Mouse (Mus musculus) midbrain, embryonic 10.5 days (tissue): ENCODE data around the gene Cacna2d3. TPM values are rescaled to one million over a fixed set of nuclear protein-coding genes. Genes with fewer than 3 reads are reported as not detected.
A peak's percentile ranks its signal among the peaks of the same experiment; 100 is the strongest.

Experiments
- DNase-seq: peaks from one replicate; pipeline ENCODE4 v3.0.0-alpha.2; 2017; ENCODE audit warnings: low spot score
- H3K27ac ChIP-seq: fragments of 300-500 bp; sonication (generic); replicated peaks from 2 replicates; pipeline ENCODE4 v1.5.1; 2016; ENCODE audit warnings: mild to moderate bottlenecking
- H3K27me3 ChIP-seq: fragments of 300-500 bp; sonication (generic); 2 replicates; pipeline ENCODE4 v1.6.1; 2016; ENCODE audit warnings: low read depth, mild to moderate bottlenecking; ENCODE audit not compliant: poor library complexity, severe bottlenecking
- H3K36me3 ChIP-seq: fragments of 300-500 bp; sonication (generic); 2 replicates; pipeline ENCODE4 v1.6.1; 2016; ENCODE audit warnings: mild to moderate bottlenecking, moderate library complexity
- H3K4me1 ChIP-seq: fragments of 300-500 bp; sonication (generic); 2 replicates; pipeline ENCODE4 v1.6.1; 2016
- H3K4me3 ChIP-seq: fragments of 300-500 bp; sonication (generic); 2 replicates; pipeline ENCODE4 v1.5.1; 2016; ENCODE audit warnings: mild to moderate bottlenecking, moderate library complexity
- H3K9me3 ChIP-seq: fragments of 300-500 bp; sonication (generic); replicated peaks from 2 replicates; pipeline ENCODE4 v1.6.1; 2016; ENCODE audit warnings: mild to moderate bottlenecking
- WGBS: fragments of 180-500 bp; shearing (Covaris S2); methylation state at CpG from one replicate; pipeline ENCODE4 v1.1.7; 2016; 5-methylcytosine and 5-hydroxymethylcytosine counted together
- polyA plus RNA-seq: library from polyadenylated mRNA; unstranded; fragments of >200 nt; fragmentation: Nextera tagmentation; extraction: Ambion mirVana; gene quantifications from 2 replicates; pipeline ENCODE4 v1.2.1, GENCODE M21; 2016

Gene Cacna2d3
- polyA plus RNA-seq, 1 experiment from 2014 or later, result 5.6 TPM

DNA sequence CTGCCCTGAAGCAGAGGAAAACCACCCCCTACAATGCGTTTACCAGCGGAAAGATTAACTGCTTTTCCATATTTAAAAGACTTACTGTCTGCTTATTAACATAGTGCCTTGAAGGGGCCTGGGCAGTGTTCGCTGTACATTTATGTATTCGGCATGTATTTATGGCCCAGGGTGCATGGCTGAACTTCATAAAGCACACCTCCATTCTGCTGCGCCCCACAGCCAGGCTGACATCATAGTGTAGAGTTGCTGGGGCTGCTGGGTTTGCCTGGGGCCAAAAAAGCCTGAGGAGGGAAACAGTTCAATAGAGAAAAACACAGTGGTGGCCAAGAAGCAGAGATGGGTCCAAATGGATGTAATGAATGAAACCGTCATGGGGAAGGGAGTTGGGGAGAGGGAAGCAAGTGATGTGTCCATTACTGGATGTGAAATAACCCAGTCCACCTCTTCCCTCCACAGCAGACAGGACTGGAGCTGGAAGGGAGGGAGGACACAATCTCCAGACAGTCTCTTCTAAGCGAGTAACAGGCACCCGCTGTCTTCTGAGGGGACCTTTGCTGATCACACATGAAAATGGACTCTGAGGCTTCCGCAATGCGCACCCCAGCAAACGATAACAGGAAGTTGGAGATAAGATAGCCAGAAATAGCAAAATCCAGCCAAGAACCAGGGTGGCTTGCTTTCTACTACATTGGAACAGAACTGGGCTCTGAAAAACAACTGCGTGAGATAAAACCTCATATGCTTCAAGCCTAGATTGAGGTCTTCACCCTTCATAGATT lies 798.3 kb downstream of the Cacna2d3 start:
- WGBS, result 89% methylated on average over 12 of the region's 12 CpGs
- Histone ChIP-seq H3K9me3 (no peaks in the 10 kb centered on the region), H3K36me3 (no peaks in the 10 kb centered on the region), H3K27ac (no peak overlapping the region), H3K27me3 (no peaks in the 10 kb centered on the region), H3K4me1 (peaks cover 5% of the 10 kb centered on the region; the same call in 1 of the 2 replicates), H3K4me3 (no peak overlapping the region)
- DNase-seq, result no peak

DNA sequence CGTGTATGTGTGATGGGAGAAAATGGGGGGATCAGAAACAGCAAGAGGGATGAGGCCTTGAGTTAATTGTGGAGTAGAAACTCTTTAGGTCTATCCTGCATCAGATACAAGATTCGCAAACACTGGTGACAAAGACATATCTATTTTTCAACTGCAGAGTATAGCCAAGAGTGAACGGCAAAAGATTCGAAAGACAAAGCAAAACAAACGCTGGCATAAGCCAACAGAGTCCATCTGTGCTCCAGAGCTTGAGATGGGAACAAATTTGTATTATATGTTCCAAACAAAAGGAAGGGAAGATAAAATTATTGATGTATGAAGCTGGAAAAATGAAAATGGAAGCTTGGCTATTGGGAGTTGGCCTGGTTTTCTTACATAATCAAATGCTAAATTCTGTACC lies 802.8 kb downstream of the Cacna2d3 start:
- 88% methylated on average over 5 of the region's 5 CpGs for WGBS
- no peak overlapping the region for H3K27ac ChIP-seq
- no peaks in the 10 kb centered on the region for H3K27me3 ChIP-seq
- DNase-seq, result no peak
- no peak overlapping the region for H3K4me3 ChIP-seq
- no peaks in the 10 kb centered on the region for H3K9me3 ChIP-seq
- peaks cover 5% of the 10 kb centered on the region; the same call in 1 of the 2 replicates for H3K4me1 ChIP-seq
- H3K36me3 ChIP-seq, result no peaks in the 10 kb centered on the region

DNA sequence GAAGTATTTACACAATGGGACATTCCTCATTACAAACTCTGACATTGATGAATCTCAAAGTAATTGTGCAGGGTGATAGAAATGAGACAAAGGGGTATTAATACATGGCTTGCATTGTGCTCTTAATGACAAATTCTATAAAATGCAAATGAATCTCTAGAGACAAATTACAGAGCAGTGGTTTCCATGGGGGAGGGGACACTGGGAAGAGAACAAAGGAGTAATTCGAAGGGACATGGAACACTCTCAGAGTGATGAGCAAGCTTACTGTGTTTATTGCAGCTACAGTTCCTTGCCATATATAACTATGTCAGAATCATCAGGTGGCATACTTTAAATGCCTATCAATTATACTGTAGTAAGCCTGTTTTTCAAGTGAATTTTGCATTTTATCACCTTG lies 806.7 kb downstream of the Cacna2d3 start:
- Histone ChIP-seq H3K9me3 (no peaks in the 10 kb centered on the region), H3K27me3 (no peaks in the 10 kb centered on the region), H3K36me3 (no peaks in the 10 kb centered on the region), H3K27ac (no peak overlapping the region), H3K4me3 (no peak overlapping the region), H3K4me1 (no peaks in the 10 kb centered on the region)
- DNase-seq, result no peak
- WGBS, result 81% methylated on average over 1 of the region's 1 CpGs

DNA sequence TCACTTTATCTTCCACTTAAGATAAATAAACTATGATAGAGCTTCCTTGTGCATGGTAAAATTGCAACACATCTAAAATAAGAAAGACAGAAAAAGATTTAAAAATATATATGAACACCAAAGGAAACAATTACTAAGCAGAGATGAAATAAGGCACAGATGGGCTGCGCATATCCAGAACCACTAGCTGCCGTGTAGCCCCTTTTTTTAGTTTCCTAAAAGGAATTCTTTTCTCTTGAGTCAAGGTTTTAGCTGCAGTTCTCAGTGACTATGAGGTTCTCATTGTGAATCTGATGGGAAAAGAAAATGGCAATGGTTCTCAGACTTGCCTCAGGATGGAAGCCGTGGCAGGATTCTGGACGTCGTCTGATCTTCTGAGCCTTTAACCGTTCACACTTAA lies 814.0 kb downstream of the Cacna2d3 start:
- DNase-seq, result no peak
- WGBS, result 93% methylated on average over 6 of the region's 6 CpGs
- Histone ChIP-seq H3K4me1 (no peaks in the 10 kb centered on the region), H3K36me3 (no peaks in the 10 kb centered on the region), H3K27me3 (no peaks in the 10 kb centered on the region), H3K9me3 (no peaks in the 10 kb centered on the region), H3K27ac (no peak overlapping the region), H3K4me3 (no peak overlapping the region)

DNA sequence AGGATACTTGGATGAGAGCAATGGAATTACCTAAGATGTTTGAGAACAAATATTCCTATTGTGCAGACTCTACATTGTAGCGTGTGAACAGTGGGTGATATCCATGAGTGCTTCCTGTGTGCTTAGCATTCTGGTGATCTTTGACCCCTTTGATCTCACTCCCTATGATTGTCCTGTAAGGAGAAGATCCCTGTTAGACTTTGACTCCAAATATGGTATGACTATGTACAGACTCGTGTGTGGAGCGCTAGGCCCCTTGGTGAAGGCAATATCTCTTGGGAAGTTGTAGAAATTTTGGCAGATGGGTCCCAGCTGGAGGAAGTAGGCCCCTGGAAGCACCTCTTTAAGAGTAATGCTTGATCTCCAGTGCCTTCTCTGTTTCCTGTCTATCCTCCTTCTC lies 829.1 kb downstream of the Cacna2d3 start:
- DNase-seq, result no peak
- WGBS, result 68% methylated on average over 3 of the region's 3 CpGs
- Histone ChIP-seq H3K4me3 (no peak overlapping the region), H3K9me3 (no peaks in the 10 kb centered on the region), H3K36me3 (no peaks in the 10 kb centered on the region), H3K27ac (no peak overlapping the region), H3K4me1 (peaks cover 5% of the 10 kb centered on the region; the same call in 1 of the 2 replicates), H3K27me3 (no peaks in the 10 kb centered on the region)

DNA sequence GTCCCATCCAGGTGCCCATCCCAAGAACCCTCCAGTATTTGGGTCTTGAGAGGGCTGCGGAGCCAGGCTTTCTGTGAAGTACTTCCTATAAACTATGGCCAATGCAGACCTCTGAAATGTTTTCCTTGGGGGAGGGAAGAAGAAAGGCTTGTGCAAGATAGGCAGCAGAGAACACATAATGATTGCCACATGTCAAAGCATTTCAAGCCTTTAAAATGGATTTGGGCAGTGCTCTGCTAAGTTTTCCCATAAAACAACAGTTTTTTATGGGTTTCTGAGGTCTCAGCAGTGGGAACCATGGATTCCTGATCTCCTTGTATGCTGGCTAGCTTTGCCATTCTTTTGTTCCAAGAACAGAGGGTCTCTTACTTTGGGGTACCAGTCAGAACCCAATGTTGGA lies 834.3 kb downstream of the Cacna2d3 start:
- Histone ChIP-seq H3K27me3 (no peaks in the 10 kb centered on the region), H3K4me1 (peaks cover 2% of the 10 kb centered on the region; the same call in 1 of the 2 replicates), H3K9me3 (no peaks in the 10 kb centered on the region), H3K27ac (no peak overlapping the region), H3K4me3 (no peak overlapping the region), H3K36me3 (no peaks in the 10 kb centered on the region)
- WGBS, result 100% methylated on average over 1 of the region's 1 CpGs
- DNase-seq, result no peak

DNA sequence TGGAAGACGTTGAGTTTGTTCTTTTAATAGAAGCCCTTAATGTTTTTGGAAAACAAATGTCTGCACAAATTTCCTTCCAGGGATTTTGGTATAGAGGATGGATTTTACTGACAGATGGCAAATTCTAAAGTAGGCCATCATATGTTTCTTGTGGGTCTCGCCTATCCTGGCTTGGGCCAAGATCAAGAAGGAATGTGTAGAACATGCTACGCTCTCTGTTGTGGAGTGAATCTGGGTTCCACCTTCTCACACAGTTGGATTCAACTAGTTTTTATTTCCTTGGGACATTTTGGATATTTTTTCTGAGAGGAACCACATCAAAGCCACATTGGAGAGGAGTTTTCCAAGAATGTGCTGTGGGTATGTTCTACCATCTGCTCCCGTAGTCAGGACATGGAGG lies 835.0 kb downstream of the Cacna2d3 start:
- 94% methylated on average over 4 of the region's 4 CpGs for WGBS
- Histone ChIP-seq H3K4me1 (no peaks in the 10 kb centered on the region), H3K27me3 (no peaks in the 10 kb centered on the region), H3K36me3 (no peaks in the 10 kb centered on the region), H3K27ac (no peak overlapping the region), H3K4me3 (no peak overlapping the region), H3K9me3 (no peaks in the 10 kb centered on the region)
- no peak for DNase-seq

DNA sequence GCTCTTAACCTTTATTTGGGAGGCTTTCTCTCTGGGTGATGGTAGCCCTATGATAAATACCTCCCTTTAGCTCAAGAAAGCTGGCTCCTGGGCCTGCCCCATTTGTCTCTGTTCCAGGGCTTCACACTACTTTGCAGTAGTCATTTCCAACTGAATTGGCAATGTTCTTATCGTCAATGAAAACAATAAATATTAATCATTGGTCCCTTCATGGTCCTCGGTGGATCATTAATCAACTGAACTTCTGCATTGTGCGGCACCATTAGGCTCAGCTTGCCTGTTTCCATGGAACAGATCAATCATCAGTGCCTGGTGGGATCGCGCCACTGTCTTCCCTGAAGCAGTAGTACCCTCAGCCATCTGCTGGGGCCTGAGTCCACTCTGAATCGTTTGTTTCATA lies 850.7 kb downstream of the Cacna2d3 start:
- no peak overlapping the region for H3K27ac ChIP-seq
- H3K4me3 ChIP-seq, result no peak overlapping the region
- H3K9me3 ChIP-seq, result no peaks in the 10 kb centered on the region
- no peaks in the 10 kb centered on the region for H3K27me3 ChIP-seq
- peaks cover under 1% of the 10 kb centered on the region; the same call in 1 of the 2 replicates for H3K4me1 ChIP-seq
- no peaks in the 10 kb centered on the region for H3K36me3 ChIP-seq
- 92% methylated on average over 6 of the region's 6 CpGs for WGBS
- DNase-seq, result no peak

DNA sequence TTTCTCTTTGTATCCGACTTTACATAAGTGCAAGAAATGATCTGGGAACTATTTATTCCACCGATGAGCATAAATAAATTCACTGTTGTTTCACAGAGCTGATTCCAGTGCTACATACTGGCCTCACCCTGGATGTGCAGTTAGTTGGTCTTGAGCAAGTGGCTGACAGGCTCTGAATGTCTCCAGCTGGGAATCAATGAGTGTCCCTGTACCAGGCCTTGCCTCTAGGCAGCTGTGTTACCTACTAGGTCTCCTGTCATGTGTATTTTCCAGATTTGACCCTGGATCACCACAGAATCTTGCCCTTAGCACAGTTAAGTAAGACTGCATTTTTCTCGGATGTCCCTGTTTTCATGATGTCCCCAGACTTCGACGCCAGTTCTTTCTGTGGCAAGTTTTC lies 851.3 kb downstream of the Cacna2d3 start:
- no peaks in the 10 kb centered on the region for H3K36me3 ChIP-seq
- DNase-seq, result no peak
- H3K27ac ChIP-seq, result no peak overlapping the region
- no peak overlapping the region for H3K4me3 ChIP-seq
- 93% methylated on average over 5 of the region's 5 CpGs for WGBS
- no peaks in the 10 kb centered on the region for H3K9me3 ChIP-seq
- peaks cover 7% of the 10 kb centered on the region for H3K4me1 ChIP-seq
- H3K27me3 ChIP-seq, result no peaks in the 10 kb centered on the region

DNA sequence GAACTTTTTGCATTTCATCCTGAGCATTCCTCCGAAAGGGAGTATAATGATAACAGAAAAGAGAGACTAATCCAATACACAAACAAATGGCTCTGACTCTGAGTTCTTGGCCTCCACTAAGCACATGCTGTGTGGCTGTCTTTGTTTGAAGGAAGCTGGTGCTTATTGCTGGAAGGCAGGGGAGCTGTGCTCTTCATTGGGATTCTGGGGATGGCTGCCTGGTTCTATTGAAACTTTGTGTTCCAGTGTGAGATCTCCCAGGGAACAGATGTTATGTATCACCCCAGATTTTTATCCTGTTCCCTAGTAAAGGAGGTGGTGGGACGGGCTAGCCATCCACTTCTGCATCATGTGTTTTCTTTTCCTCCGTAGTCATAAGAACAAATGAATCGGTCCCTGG lies 856.7 kb downstream of the Cacna2d3 start:
- Histone ChIP-seq H3K36me3 (no peaks in the 10 kb centered on the region), H3K27ac (peak overlapping the region; percentile 83), H3K4me1 (peaks cover 23% of the 10 kb centered on the region), H3K4me3 (no peak overlapping the region), H3K27me3 (no peaks in the 10 kb centered on the region), H3K9me3 (peaks cover 6% of the 10 kb centered on the region; the same call in 1 of the 2 replicates)
- WGBS, result 43% methylated on average over 4 of the region's 4 CpGs
- peak; percentile 49 for DNase-seq

DNA sequence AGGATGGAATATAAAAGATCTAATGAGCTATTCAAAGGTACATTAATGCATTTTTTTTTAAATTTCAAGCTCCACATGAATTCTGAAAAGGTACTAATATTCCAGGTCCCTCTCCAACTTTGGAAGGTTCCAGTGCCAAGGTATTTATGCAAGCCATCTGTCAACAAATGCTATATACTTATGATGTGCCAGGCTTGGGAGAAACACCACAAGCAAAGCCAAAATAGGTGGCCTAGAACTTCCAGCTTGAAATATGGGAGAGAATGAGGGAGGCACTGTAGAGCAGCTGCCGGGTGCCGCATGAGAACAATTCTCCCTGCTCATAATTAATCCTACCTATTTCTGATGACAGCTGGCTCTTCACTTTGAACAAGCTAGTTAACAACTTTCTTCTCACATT lies 860.5 kb downstream of the Cacna2d3 start:
- WGBS, result 97% methylated on average over 2 of the region's 2 CpGs
- H3K4me1 ChIP-seq, result peaks cover 23% of the 10 kb centered on the region
- no peaks in the 10 kb centered on the region for H3K27me3 ChIP-seq
- H3K9me3 ChIP-seq, result peaks cover 6% of the 10 kb centered on the region; the same call in 1 of the 2 replicates
- no peak overlapping the region for H3K27ac ChIP-seq
- H3K36me3 ChIP-seq, result no peaks in the 10 kb centered on the region
- H3K4me3 ChIP-seq, result no peak overlapping the region
- DNase-seq, result no peak
